Mouse (Mus musculus) olfactory bulb, adult 2 months (tissue): ENCODE results near the gene Gstm4.

Source experiments
- CTCF ChIP-seq: fragments of 200-500 bp; IDR thresholded peaks from 2 replicates; pipeline ENCODE4 v1.5.1; 2012; ENCODE audit warnings: low read depth, mild to moderate bottlenecking, low read length, moderate library complexity; ENCODE audit not compliant: insufficient read depth
- POLR2A ChIP-seq: fragments of 200-500 bp; IDR thresholded peaks from 2 replicates; pipeline ENCODE4 v1.6.1; 2012; ENCODE audit warnings: mild to moderate bottlenecking, low read depth, low read length, moderate library complexity; ENCODE audit not compliant: insufficient read depth

GRCm38 (mm10) chr3:108025318-108025717 is 19.4 kb downstream of the Gstm4 start:
- TF ChIP-seq CTCF (no peak), POLR2A (no peak)
